Mouse (Mus musculus) C2C12 (cell line): ENCODE measurements at regions not wholly inside any gene's neighbourhood (a gene's known extent, or its start where the extent isn't known, plus 50 kb on each side); places are given as distances from the start of the nearest gene placed in this dataset.

Source experiments
- H3K27me3 ChIP-seq: one replicate; pipeline ENCODE4 v1.6.1; 2011; ENCODE audit not compliant: control insufficient read depth, insufficient read depth, insufficient read length
- H3K36me3 ChIP-seq: one replicate; pipeline ENCODE4 v1.6.1; 2011; ENCODE audit not compliant: control insufficient read depth, insufficient read depth
- H3K4me3 ChIP-seq: one replicate; pipeline ENCODE4 v1.5.1; 2011; ENCODE audit warnings: mild to moderate bottlenecking, control low read depth; ENCODE audit not compliant: poor library complexity, insufficient read depth, severe bottlenecking
- H3K79me2 ChIP-seq: one replicate; pipeline ENCODE4 v1.6.1; 2011; ENCODE audit not compliant: control insufficient read depth, insufficient read depth
- H3K79me3 ChIP-seq: one replicate; pipeline ENCODE4 v1.6.1; 2011; ENCODE audit warnings: low read depth, control low read depth
- H3ac ChIP-seq: one replicate; pipeline ENCODE3; 2011; ENCODE audit warnings: low read depth; ENCODE audit not compliant: control insufficient read depth, insufficient read length
- CEBPB ChIP-seq: IDR thresholded peaks from one replicate; pipeline ENCODE4 v1.6.1; 2011; ENCODE audit warnings: low read depth, mild to moderate bottlenecking, control low read depth, moderate library complexity
- CTCF ChIP-seq: IDR thresholded peaks from one replicate; pipeline ENCODE4 v1.5.1; 2011; ENCODE audit not compliant: control insufficient read depth, insufficient read depth, insufficient read length
- FOSL1 ChIP-seq: IDR thresholded peaks from one replicate; pipeline ENCODE4 v1.8.0; 2011; ENCODE audit warnings: mild to moderate bottlenecking, low read length; ENCODE audit not compliant: poor library complexity, insufficient read depth, severe bottlenecking
- MAX ChIP-seq: IDR thresholded peaks from one replicate; pipeline ENCODE4 v1.6.1; 2011; ENCODE audit warnings: mild to moderate bottlenecking, control low read depth
- MYOD1 ChIP-seq: IDR thresholded peaks from one replicate; pipeline ENCODE4 v1.6.1; 2011; ENCODE audit warnings: low read depth; ENCODE audit not compliant: control insufficient read depth, insufficient read length
- MYOG ChIP-seq: IDR thresholded peaks from one replicate; pipeline ENCODE4 v1.6.1; 2011; ENCODE audit not compliant: control insufficient read depth, insufficient read length; ENCODE audit errors: extremely low read depth
- USF1 ChIP-seq: IDR thresholded peaks from one replicate; pipeline ENCODE4 v1.6.1; 2011; ENCODE audit warnings: low read depth, mild to moderate bottlenecking, control low read depth, moderate library complexity

GRCm38 (mm10) chr12:39797843-39798242 is 240.0 kb downstream of the Arl4a start:
- Histone ChIP-seq H3K36me3 (no peaks in the 10 kb centered on the region), H3K79me2 (no peaks in the 10 kb centered on the region), H3ac (no peak overlapping the region), H3K79me3 (no peaks in the 10 kb centered on the region), H3K4me3 (no peak overlapping the region), H3K27me3 (no peaks in the 10 kb centered on the region)
- no peak for TF ChIP-seq MYOD1
- TF ChIP-seq FOSL1, result no peak
- no peak for TF ChIP-seq MYOG
- no peak for TF ChIP-seq MAX
- TF ChIP-seq CEBPB, result no peak
- no peak for TF ChIP-seq USF1
- TF ChIP-seq CTCF, result no peak

- Histone ChIP-seq H3K36me3 (no peaks in the 10 kb centered on the region), H3K79me2 (no peaks in the 10 kb centered on the region), H3K4me3 (no peak overlapping the region), H3K27me3 (no peaks in the 10 kb centered on the region), H3K79me3 (no peaks in the 10 kb centered on the region), H3ac (no peak overlapping the region)
- TF ChIP-seq CEBPB, result no peak
- TF ChIP-seq MAX, result no peak
- no peak for TF ChIP-seq FOSL1
- TF ChIP-seq MYOG, result no peak
- TF ChIP-seq CTCF, result no peak
- TF ChIP-seq MYOD1, result no peak
- TF ChIP-seq USF1, result no peak
These were observed 240.9 kb downstream of the Arl4a start for GRCm38 (mm10) chr12:39796939-39797338.

GRCm38 (mm10) chr12:39785026-39785425 is 252.8 kb downstream of the Arl4a start:
- Histone ChIP-seq H3ac (no peak overlapping the region), H3K4me3 (no peak overlapping the region), H3K36me3 (no peaks in the 10 kb centered on the region), H3K79me2 (no peaks in the 10 kb centered on the region), H3K79me3 (no peaks in the 10 kb centered on the region), H3K27me3 (no peaks in the 10 kb centered on the region)
- no peak for TF ChIP-seq CEBPB
- no peak for TF ChIP-seq MYOD1
- TF ChIP-seq MYOG, result no peak
- no peak for TF ChIP-seq USF1
- no peak for TF ChIP-seq CTCF
- no peak for TF ChIP-seq FOSL1
- no peak for TF ChIP-seq MAX

GRCm38 (mm10) chr12:39784532-39784931 is 253.3 kb downstream of the Arl4a start:
- Histone ChIP-seq H3K27me3 (no peaks in the 10 kb centered on the region), H3K79me2 (no peaks in the 10 kb centered on the region), H3K4me3 (no peak overlapping the region), H3K79me3 (no peaks in the 10 kb centered on the region), H3K36me3 (no peaks in the 10 kb centered on the region), H3ac (no peak overlapping the region)
- TF ChIP-seq MYOD1, result no peak
- TF ChIP-seq MYOG, result no peak
- TF ChIP-seq USF1, result no peak
- TF ChIP-seq FOSL1, result no peak

- Histone ChIP-seq H3K79me3 (no peaks in the 10 kb centered on the region), H3K79me2 (no peaks in the 10 kb centered on the region), H3ac (no peak overlapping the region), H3K4me3 (no peak overlapping the region), H3K27me3 (no peaks in the 10 kb centered on the region), H3K36me3 (no peaks in the 10 kb centered on the region)
- TF ChIP-seq FOSL1 (no peak), MYOD1 (no peak), CEBPB (no peak), USF1 (no peak), MAX (no peak), MYOG (no peak), CTCF (no peak)
These were observed 261.7 kb downstream of the Arl4a start for GRCm38 (mm10) chr12:39776173-39776572.

GRCm38 (mm10) chr12:39766988-39767387 is 270.8 kb downstream of the Arl4a start:
- Histone ChIP-seq H3K36me3 (no peaks in the 10 kb centered on the region), H3K27me3 (no peaks in the 10 kb centered on the region), H3K79me3 (no peaks in the 10 kb centered on the region), H3ac (no peak overlapping the region), H3K4me3 (no peak overlapping the region), H3K79me2 (no peaks in the 10 kb centered on the region)
- TF ChIP-seq FOSL1 (no peak), MAX (no peak), CTCF (no peak), USF1 (no peak), MYOG (no peak), CEBPB (no peak), MYOD1 (no peak)
